Mouse (Mus musculus) erythroblast, embryonic 14.5 days (primary cell): ENCODE data around the gene Elane.

Experiments
- GATA1 ChIP-seq: IDR thresholded peaks from 2 replicates; pipeline ENCODE4 v1.6.1; 2012; ENCODE audit warnings: low read length, inconsistent platforms, mixed read lengths
- TAL1 ChIP-seq: IDR thresholded peaks from 3 replicates; pipeline ENCODE4 v1.6.1; 2012; ENCODE audit warnings: low read length, inconsistent platforms, mixed read lengths

- TF ChIP-seq GATA1 (no peak), TAL1 (no peak)
Observed at GRCm38 (mm10) chr10:79916081-79916480, 30.0 kb downstream of the Elane start.
